Mouse (Mus musculus): ENCODE results near the gene C130073F10Rik.
"Not testable (repeated sequence)": the region's sequence is repeated elsewhere in the genome, so short reads cannot be mapped to it uniquely, and the experiment has no call there.

C130073F10Rik gene

GRCm38 (mm10) chr4:101893656-101894420 is at the start of gene C130073F10Rik:
TSS of gene C130073F10Rik (minus strand) at chr4:101893789.
- in situ Hi-C loops (cut with MboI; ENCODE audit: low sequenced_read_pairs), result no loop called here

DNA sequence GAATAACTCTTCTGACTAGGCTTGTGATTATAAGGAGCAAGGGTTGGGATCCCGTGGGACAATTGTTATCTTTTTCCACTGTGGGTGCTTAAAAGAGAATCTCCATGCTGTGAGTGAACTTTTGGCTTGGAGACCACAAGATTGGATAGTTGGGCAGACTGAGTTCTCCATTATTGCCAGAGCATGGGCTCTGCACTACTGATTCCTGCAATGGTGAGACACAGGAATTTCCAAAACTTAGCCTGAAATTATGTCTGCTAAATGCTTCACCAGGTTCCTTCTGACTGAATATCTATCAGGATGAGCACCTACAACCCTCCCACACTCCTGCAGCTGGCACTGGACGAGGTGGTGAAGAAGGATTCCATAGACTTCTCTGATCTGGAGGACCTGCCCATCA is 46.5 kb upstream of the C130073F10Rik start, which contains the start of gene Gm12794:
TSS of gene Gm12794 (plus strand) at position 301 of the 400 bp plus-strand sequence.
- in situ Hi-C loops (cut with MboI; ENCODE audit: low sequenced_read_pairs), result not testable (repeated sequence)

GRCm38 (mm10) chr4:101908821-101909220 is 15.2 kb upstream of the C130073F10Rik start, which contains the start of gene Gm12800:
TSS of gene Gm12800 (plus strand) at chr4:101909121.
- in situ Hi-C loops (cut with MboI; ENCODE audit: low sequenced_read_pairs), result not testable (repeated sequence)

DNA sequence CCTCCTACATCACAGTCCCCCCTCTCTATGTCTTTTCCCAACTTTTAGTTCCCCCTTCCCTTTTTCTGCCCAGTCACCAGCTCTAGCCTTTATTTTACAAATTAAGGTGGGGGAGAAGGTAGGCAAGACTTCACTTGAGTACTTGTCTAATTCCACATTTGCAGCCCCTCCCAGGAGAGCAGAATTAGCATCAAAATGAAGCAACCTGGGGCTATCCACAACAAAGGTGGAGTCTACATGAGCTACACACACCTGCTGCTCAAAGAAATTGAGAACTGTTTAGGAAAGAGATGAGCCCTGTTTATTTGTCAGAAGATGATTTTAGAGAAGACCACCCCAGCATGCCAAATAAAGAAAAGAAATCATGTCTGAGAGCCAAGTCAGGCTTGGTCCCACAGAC is 4.2 kb downstream of the C130073F10Rik start:
- in situ Hi-C loops (cut with MboI; ENCODE audit: low sequenced_read_pairs), result no loop called here

- in situ Hi-C loops (cut with MboI; ENCODE audit: low sequenced_read_pairs), result no loop called here
Observed at GRCm38 (mm10) chr4:101883641-101884040, 9.9 kb downstream of the C130073F10Rik start.

DNA sequence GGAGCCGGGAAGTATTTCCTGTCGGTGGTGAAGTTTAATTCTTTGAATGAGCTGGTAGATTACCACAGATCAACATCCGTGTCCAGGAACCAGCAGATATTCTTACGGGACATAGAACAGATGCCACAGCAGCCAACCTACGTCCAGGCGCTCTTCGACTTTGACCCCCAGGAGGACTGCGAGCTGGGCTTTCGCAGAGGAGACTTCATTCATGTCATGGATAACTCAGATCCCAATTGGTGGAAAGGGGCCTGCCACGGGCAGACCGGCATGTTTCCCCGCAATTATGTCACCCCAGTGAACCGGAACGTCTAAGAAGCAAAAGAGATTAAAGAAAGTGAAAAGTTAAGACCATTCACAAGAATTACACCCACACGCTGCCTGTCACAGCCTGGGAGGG is 17.9 kb downstream of the C130073F10Rik start:
- in situ Hi-C loops (cut with MboI; ENCODE audit: low sequenced_read_pairs), result not testable (repeated sequence)

- in situ Hi-C loops (cut with MboI; ENCODE audit: low sequenced_read_pairs), result not testable (repeated sequence)
Observed at GRCm38 (mm10) chr4:101872031-101872430, 21.6 kb downstream of the C130073F10Rik start.

DNA sequence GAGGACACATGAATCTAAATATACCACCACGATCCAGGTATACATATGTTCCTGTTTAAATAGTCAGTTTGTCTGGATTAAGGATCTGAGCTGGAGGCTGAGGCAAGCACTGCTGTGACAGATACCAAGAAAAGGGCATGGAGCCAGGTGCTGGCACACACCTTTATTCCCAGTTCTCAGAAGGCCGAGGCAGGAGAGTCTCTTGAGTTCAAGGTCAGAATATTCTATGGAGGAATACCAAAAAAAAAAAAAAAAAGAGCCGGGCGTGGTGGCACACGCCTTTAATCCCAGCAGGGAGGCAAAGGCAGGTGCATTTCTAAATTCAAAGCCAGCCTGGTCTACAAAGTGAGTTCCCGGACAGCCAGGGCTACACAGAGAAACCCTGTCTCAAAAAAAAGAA is 31.3 kb downstream of the C130073F10Rik start:
- in situ Hi-C loops (cut with MboI; ENCODE audit: low sequenced_read_pairs), result no loop called here

DNA sequence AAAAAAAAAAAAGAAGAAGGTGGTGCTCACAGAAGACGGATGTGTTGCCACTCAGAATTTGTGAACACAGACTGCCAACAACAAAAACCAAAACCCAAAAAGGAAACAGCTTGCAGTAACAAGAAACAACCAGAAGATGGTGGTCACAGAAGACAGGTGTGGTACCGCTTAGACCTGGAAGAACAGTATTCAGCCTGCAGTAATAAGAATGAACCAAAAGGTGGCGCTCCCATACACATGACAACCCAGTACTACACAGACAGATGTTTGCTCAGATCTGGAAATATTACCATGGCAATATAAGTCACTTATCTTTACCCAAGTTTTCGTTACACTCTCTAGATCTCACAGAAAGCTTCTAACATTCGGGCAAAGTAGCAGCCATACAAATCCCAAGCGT is 32.7 kb downstream of the C130073F10Rik start:
- in situ Hi-C loops (cut with MboI; ENCODE audit: low sequenced_read_pairs), result no loop called here

DNA sequence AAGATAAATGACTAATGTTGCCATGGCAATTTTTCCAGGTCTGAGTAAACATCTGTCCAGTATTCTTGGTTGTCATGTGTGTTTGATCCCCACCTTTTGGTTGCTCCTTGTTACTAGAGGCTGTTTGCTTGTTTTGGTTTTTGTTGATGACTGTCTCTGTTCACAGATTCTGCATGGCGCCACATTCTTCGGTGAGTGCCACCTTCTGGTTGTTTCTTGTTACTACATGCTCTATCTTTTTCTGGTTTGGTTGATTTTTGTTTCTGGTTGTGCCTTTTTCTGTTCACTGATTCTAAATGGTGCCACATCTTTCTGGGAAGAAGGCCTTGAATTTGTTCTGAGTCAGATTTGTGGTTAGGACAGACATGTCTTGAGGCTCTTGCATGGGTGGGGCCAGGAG is 42.7 kb downstream of the C130073F10Rik start:
- in situ Hi-C loops (cut with MboI; ENCODE audit: low sequenced_read_pairs), result no loop called here

- in situ Hi-C loops (cut with MboI; ENCODE audit: low sequenced_read_pairs), result not testable (repeated sequence)
Observed at GRCm38 (mm10) chr4:101843923-101844322, 49.7 kb downstream of the C130073F10Rik start, which contains the start of gene B020004J07Rik. TSS of gene B020004J07Rik (minus strand) at chr4:101844023.

Measured in CH12F3 (cell line).